Mouse (Mus musculus) heart, embryonic 16.5 days (tissue): ENCODE data around the gene Dazap1. TPM values are rescaled to one million over a fixed set of nuclear protein-coding genes. Genes with fewer than 3 reads are reported as not detected.

Source experiments
- ATAC-seq: fragments of 200-750 bp; cut with Nextera tagmentation; replicated peaks from 2 replicates; pipeline ENCODE4 v1.8.0; 2017; ENCODE audit warnings: moderate number of reproducible peaks; ENCODE audit not compliant: insufficient read depth, low FRiP score; ENCODE audit errors: extremely low read depth
- H3K27ac ChIP-seq: fragments of 300-500 bp; sonication (generic); 2 replicates; pipeline ENCODE4 v1.5.1; 2014; ENCODE audit warnings: mild to moderate bottlenecking, low read length, control low read depth, moderate library complexity
- H3K27me3 ChIP-seq: fragments of 300-500 bp; sonication (generic); 2 replicates; pipeline ENCODE4 v1.6.1; 2014; ENCODE audit warnings: low read length, mixed read lengths; ENCODE audit not compliant: control insufficient read depth, insufficient read depth
- H3K36me3 ChIP-seq: fragments of 300-500 bp; sonication (generic); 2 replicates; pipeline ENCODE4 v1.6.1; 2014; ENCODE audit not compliant: control insufficient read depth, insufficient read depth
- H3K4me1 ChIP-seq: fragments of 300-500 bp; sonication (generic); 2 replicates; pipeline ENCODE4 v1.6.1; 2014; ENCODE audit warnings: low read length, mixed read lengths; ENCODE audit not compliant: control insufficient read depth, insufficient read depth
- H3K4me2 ChIP-seq: fragments of 300-500 bp; sonication (generic); 2 replicates; pipeline ENCODE4 v1.6.1; 2014; ENCODE audit warnings: low read depth, mild to moderate bottlenecking, control low read depth, low read length
- H3K4me3 ChIP-seq: fragments of 300-500 bp; sonication (generic); 2 replicates; pipeline ENCODE4 v1.5.1; 2014; ENCODE audit warnings: mild to moderate bottlenecking, control low read depth, low read length
- H3K9ac ChIP-seq: fragments of 300-500 bp; sonication (generic); 2 replicates; pipeline ENCODE4 v1.6.1; 2014; ENCODE audit warnings: low read length, control low read depth
- H3K9me3 ChIP-seq: fragments of 300-500 bp; sonication (generic); replicated peaks from 2 replicates; pipeline ENCODE4 v1.6.1; 2016; ENCODE audit warnings: low read length; ENCODE audit not compliant: control insufficient read depth
- WGBS: fragments of 180-500 bp; shearing (Covaris S2); extraction: QIAGEN DNeasy Blood & Tissue Kit; methylation state at CpG from one replicate; pipeline ENCODE4 v1.1.7; 2014; 5-methylcytosine and 5-hydroxymethylcytosine counted together
- polyA plus RNA-seq: library from polyadenylated mRNA; unstranded; fragments of >200 nt; fragmentation: Nextera tagmentation; extraction: Ambion mirVana; gene quantifications from 2 replicates; pipeline ENCODE4 v1.2.1, GENCODE M21; 2015

Dazap1 gene
- polyA plus RNA-seq, 1 experiment from 2014 or later: 30.7 TPM

GRCm38 (mm10) chr10:80254331-80255297 is 6.7 kb upstream of the Dazap1 start:
- Histone ChIP-seq H3K36me3 (peaks cover 49% of the 10 kb centered on the region), H3K4me1 (peaks cover 32% of the 10 kb centered on the region), H3K4me3 (no peak overlapping the region), H3K9ac (no peak overlapping the region), H3K27ac (no peak overlapping the region), H3K4me2 (no peak overlapping the region), H3K27me3 (no peaks in the 10 kb centered on the region), H3K9me3 (no peaks in the 10 kb centered on the region)
- 94% methylated on average over 26 of the region's 26 CpGs for WGBS
- ATAC-seq: no peak

- Histone ChIP-seq H3K9me3 (no peaks in the 10 kb centered on the region), H3K4me1 (peaks cover 29% of the 10 kb centered on the region), H3K4me3 (no peak overlapping the region), H3K9ac (no peak overlapping the region; the same call in 1 of the 2 replicates), H3K27ac (no peak overlapping the region), H3K36me3 (peaks cover 49% of the 10 kb centered on the region), H3K27me3 (no peaks in the 10 kb centered on the region), H3K4me2 (no peak overlapping the region)
- 84% methylated on average over 5 of the region's 5 CpGs for WGBS
- no peak for ATAC-seq
These were observed 5.3 kb upstream of the Dazap1 start for GRCm38 (mm10) chr10:80255881-80256535.

GRCm38 (mm10) chr10:80257936-80258335 is 3.4 kb upstream of the Dazap1 start:
- Histone ChIP-seq H3K9me3 (no peaks in the 10 kb centered on the region), H3K36me3 (peaks cover 49% of the 10 kb centered on the region), H3K4me1 (peaks cover 26% of the 10 kb centered on the region), H3K9ac (no peak overlapping the region), H3K4me2 (no peak overlapping the region), H3K27me3 (no peaks in the 10 kb centered on the region), H3K27ac (no peak overlapping the region), H3K4me3 (no peak overlapping the region)
- no peak for ATAC-seq
- WGBS: 73% methylated on average over 2 of the region's 2 CpGs

GRCm38 (mm10) chr10:80258752-80259462 is 2.4 kb upstream of the Dazap1 start:
- Histone ChIP-seq H3K4me3 (no peak overlapping the region), H3K27ac (0 out of 2 replicates have a peak overlapping the region, but pooled peaks have one; percentile 99), H3K9me3 (no peaks in the 10 kb centered on the region), H3K4me2 (peak overlapping the region; percentile 75), H3K27me3 (no peaks in the 10 kb centered on the region), H3K4me1 (peaks cover 26% of the 10 kb centered on the region), H3K36me3 (peaks cover 46% of the 10 kb centered on the region), H3K9ac (no peak overlapping the region; the same call in 1 of the 2 replicates)
- ATAC-seq: no peak
- 86% methylated on average over 14 of the region's 14 CpGs for WGBS

GRCm38 (mm10) chr10:80259463-80259805 is 1.9 kb upstream of the Dazap1 start:
- peak overlapping the region; percentile 99 for H3K27ac ChIP-seq
- H3K4me3 ChIP-seq: peak overlapping the region; percentile 50
- no peaks in the 10 kb centered on the region for H3K27me3 ChIP-seq
- H3K36me3 ChIP-seq: peaks cover 41% of the 10 kb centered on the region
- ATAC-seq: no peak
- H3K4me2 ChIP-seq: peak overlapping the region; percentile 75
- H3K9me3 ChIP-seq: no peaks in the 10 kb centered on the region
- H3K4me1 ChIP-seq: peaks cover 30% of the 10 kb centered on the region
- H3K9ac ChIP-seq: peak overlapping the region; percentile 71
- WGBS: 63% methylated on average over 6 of the region's 6 CpGs

- Histone ChIP-seq H3K4me2 (peak overlapping the region; percentile 75), H3K4me1 (peaks cover 30% of the 10 kb centered on the region), H3K9me3 (no peaks in the 10 kb centered on the region), H3K27me3 (no peaks in the 10 kb centered on the region), H3K36me3 (peaks cover 35% of the 10 kb centered on the region), H3K27ac (peak overlapping the region; percentile 99), H3K4me3 (peak overlapping the region; percentile 50), H3K9ac (peak overlapping the region; percentile 71)
- no peak for ATAC-seq
- 3% methylated on average over 19 of the region's 19 CpGs for WGBS
These were observed 1.2 kb upstream of the Dazap1 start for GRCm38 (mm10) chr10:80259861-80260641.

GRCm38 (mm10) chr10:80261585-80261968 is 291 bp downstream of the Dazap1 start:
- Histone ChIP-seq H3K27me3 (no peaks in the 10 kb centered on the region), H3K9me3 (no peaks in the 10 kb centered on the region), H3K36me3 (peaks cover 21% of the 10 kb centered on the region), H3K9ac (peak overlapping the region; percentile 79), H3K27ac (peak overlapping the region; percentile 99), H3K4me2 (peak overlapping the region; percentile 75), H3K4me3 (peak overlapping the region; percentile 50), H3K4me1 (peaks cover 37% of the 10 kb centered on the region)
- peak; percentile 57 for ATAC-seq
- WGBS: under 1% methylated on average over 14 of the region's 14 CpGs

GRCm38 (mm10) chr10:80262169-80262568 is 883 bp downstream of the Dazap1 start:
- Histone ChIP-seq H3K9me3 (no peaks in the 10 kb centered on the region), H3K4me3 (peak overlapping the region; percentile 50), H3K36me3 (peaks cover 15% of the 10 kb centered on the region), H3K4me1 (peaks cover 43% of the 10 kb centered on the region), H3K27ac (peak overlapping the region; percentile 99), H3K27me3 (no peaks in the 10 kb centered on the region), H3K4me2 (peak overlapping the region; percentile 75), H3K9ac (peak overlapping the region; percentile 79)
- ATAC-seq: no peak
- WGBS: 70% methylated on average over 12 of the region's 12 CpGs
